Mouse (Mus musculus) brain, embryonic 14.5 days (tissue): ENCODE data around the gene Olfr131. TPM values are rescaled to one million over a fixed set of nuclear protein-coding genes. Genes with fewer than 3 reads are reported as not detected.
"Not testable (repeated sequence)": the region's sequence is repeated elsewhere in the genome, so short reads cannot be mapped to it uniquely, and the experiment has no call there.

Source experiments
- DNase-seq: peaks from one replicate; pipeline ENCODE4 v3.0.0-alpha.2; 2011; ENCODE audit warnings: low read depth
- CTCF ChIP-seq: fragments of 200-500 bp; IDR thresholded peaks from 2 replicates; pipeline ENCODE4 v1.5.1; 2012; ENCODE audit warnings: inconsistent platforms, mild to moderate bottlenecking, moderate library complexity, borderline replicate concordance; ENCODE audit not compliant: insufficient read depth, insufficient read length; ENCODE audit errors: extremely low read depth
- POLR2A ChIP-seq: fragments of 200-500 bp; IDR thresholded peaks from 2 replicates; pipeline ENCODE4 v1.6.1; 2012; ENCODE audit warnings: mild to moderate bottlenecking, inconsistent platforms, borderline replicate concordance; ENCODE audit not compliant: poor library complexity, insufficient read depth, insufficient read length, severe bottlenecking; ENCODE audit errors: extremely low read depth
- polyA plus RNA-seq: library from polyadenylated mRNA; depleted of rRNA; stranded (reverse); fragments of >200 nt; gene quantifications from 2 replicates; pipeline ENCODE4 v1.2.3, GENCODE M21; 2012; rRNA removed

The Olfr131 gene
- polyA plus RNA-seq = not detected in 2 replicates

DNA sequence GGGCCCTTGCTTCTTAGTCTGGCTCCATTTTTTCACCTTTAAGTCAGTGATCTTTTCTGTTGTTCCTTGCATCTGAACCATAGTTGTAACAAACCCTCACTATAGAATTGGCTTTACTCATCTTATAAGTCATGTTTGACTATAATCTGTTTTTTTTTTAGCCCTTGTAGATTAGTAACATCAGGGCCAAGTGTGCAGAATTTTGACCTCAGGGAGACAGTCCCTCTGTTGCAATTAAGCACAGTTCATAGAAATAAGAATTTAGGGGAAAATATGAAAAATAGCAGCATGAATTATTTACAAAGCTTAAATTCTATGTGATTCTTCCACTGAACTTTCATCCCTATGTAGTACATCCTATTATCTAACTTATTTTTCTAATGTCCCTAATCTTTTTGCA is at the start of gene Olfr131:
Olfr131 (minus strand) TSS at position 101 of the 400 bp plus-strand sequence.
- no peak for TF ChIP-seq CTCF
- DNase-seq = no peak

DNA sequence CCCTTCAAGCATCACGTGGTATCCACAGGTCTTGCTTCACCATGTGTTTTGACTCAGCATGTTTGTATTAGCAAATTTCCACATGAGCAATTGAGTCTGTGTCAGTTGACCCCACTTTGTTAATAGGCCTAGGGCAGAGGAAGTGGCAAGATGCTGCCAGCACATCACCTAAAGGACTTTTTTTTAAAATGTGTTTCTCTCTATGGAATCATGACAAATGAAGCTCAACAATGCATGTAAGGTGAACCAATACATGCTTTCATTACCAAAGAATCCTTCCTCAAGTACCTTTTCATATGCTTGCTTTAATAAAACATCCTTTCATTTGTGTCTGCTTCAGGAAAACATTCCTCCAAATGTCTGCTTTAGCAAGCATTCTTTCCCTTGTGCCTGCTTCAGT is 45.9 kb upstream of the Olfr131 start, which contains the start of gene Olfr132:
Olfr132 (minus strand) TSS at position 101 of the 400 bp plus-strand sequence.
- TF ChIP-seq CTCF = no peak
- no peak for TF ChIP-seq POLR2A
- no peak for DNase-seq

DNA sequence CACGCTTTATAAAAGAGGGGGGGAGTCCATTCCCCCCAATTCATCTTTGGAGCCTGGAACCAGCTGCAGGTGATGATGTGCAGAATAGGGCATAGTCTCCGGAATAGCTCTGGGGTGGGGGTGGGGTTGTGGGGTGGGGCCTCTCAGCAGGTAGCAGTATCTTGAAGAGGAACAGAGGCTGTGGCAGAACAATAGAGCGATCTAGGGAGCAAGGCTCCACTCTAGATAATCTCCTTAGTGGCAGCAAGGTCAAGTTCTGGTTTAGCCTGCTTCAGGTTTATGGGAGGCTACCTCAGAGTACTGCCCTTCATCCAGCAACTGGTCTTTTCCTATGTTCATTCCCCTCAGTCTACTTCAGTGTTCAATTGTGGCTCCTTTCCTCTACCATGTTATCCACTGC is 36.9 kb upstream of the Olfr131 start:
- DNase-seq = not testable (repeated sequence)

DNA sequence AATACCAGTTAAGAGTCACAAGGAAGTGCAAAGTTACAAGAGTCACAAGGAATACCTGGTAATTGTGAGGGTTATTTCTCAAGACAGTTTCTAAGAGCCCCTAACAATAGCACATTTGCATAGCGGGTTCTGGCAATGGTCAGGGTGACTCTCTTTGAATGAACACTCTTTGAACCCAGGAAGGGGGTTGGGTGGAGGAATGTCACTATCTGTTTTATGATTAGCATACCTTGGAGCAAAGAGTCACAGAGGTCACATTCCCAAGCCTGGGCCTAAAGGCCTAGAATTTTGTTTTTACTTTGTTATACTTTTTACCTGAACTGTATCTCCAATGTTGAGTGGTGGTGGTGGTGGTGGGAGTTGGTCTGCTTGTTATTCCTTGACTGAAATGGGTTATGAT is 35.7 kb upstream of the Olfr131 start:
- DNase-seq = not testable (repeated sequence)

DNA sequence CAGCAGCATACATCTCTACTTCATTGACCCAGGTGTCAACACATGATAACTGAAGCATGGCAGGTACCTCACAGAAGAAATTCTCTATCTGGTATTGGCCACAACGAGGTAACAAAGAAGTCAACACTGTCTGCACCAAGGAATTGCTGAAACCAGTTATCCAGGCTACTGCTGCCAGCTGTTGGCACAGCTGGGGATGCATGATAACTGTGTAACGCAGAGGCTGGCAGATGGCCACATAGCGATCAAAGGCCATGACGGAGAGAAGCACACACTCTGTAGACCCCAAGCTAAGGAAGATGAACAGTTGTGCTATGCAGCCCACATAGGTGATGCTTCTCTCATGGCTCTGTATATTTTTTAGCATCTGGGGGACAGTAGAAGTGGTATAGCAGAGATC is 6.1 kb downstream of the Olfr131 start:
- no peak for DNase-seq
- TF ChIP-seq CTCF = no peak
- no peak for TF ChIP-seq POLR2A

- no peak for DNase-seq
- TF ChIP-seq POLR2A (no peak), CTCF (no peak)
These were observed 24.9 kb downstream of the Olfr131 start, which contains the start of gene Olfr130 for GRCm38 (mm10) chr17:38063621-38064020. Gene Olfr130 (plus strand): TSS chr17:38063921.

DNA sequence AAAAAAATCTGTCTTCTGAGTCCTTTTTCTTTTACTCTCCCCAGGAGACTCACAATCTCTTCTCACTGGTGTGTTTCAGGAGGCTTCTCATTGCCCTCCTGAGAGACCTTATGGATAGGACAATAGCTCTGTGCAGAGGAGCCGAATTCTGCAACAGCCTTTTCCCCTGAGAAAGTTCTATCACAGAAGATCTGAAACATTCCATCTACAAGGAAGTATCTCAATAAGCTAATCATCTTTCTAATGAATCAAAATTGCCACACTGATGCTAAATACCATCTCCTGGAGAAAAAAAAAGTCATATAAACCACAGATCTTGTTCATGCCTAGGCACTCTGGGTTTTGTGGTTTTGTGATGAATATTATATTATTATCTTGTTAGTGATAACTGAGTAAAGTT is 28.5 kb downstream of the Olfr131 start, which contains the start of gene Olfr129:
Olfr129 (minus strand) TSS at position 101 of the 400 bp plus-strand sequence.
- TF ChIP-seq CTCF = no peak
- TF ChIP-seq POLR2A = no peak

More for the DNA sequence above, 28.5 kb downstream of the Olfr131 start, which contains the start of gene Olfr129:
- no peak for DNase-seq

Other genes starting within 250 kb of the Olfr131 start
- not detected in 2 replicates for gene Olfr126, start 241.2 kb downstream of the Olfr131 start, polyA plus RNA-seq
- gene Olfr127, start 188.3 kb downstream of the Olfr131 start, polyA plus RNA-seq = not detected in 2 replicates
- not detected in 2 replicates for gene Olfr128, start 168.1 kb downstream of the Olfr131 start, polyA plus RNA-seq
- gene Olfr761, start 135.6 kb downstream of the Olfr131 start, polyA plus RNA-seq = not detected in 2 replicates
- not detected in 2 replicates for gene Olfr129, start 28.6 kb downstream of the Olfr131 start, polyA plus RNA-seq
- not detected in 2 replicates for gene Olfr130, start 24.8 kb downstream of the Olfr131 start, polyA plus RNA-seq
- not detected in 2 replicates for gene Olfr132, start 45.8 kb upstream of the Olfr131 start, polyA plus RNA-seq
- not detected in 2 replicates for gene Olfr133, start 56.6 kb upstream of the Olfr131 start, polyA plus RNA-seq
- not detected in 2 replicates for gene Olfr134, start 82.7 kb upstream of the Olfr131 start, polyA plus RNA-seq
- gene Olfr135, start 115.6 kb upstream of the Olfr131 start, polyA plus RNA-seq = not detected in 2 replicates
- not detected in 2 replicates for gene Olfr138, start 172.3 kb upstream of the Olfr131 start, polyA plus RNA-seq
- gene Olfr137, start 218.9 kb upstream of the Olfr131 start, polyA plus RNA-seq = not detected in 2 replicates
- not detected in 2 replicates for gene Olfr136, start 241.1 kb upstream of the Olfr131 start, polyA plus RNA-seq